Mouse (Mus musculus) hindbrain, embryonic 15.5 days (tissue): ENCODE measurements around the gene Ost4. TPM values are rescaled to one million over a fixed set of nuclear protein-coding genes. Genes with fewer than 3 reads are reported as not detected.
A peak's percentile ranks its signal among the peaks of the same experiment; 100 is the strongest.

Experiments
- ATAC-seq: fragments of 200-750 bp; cut with Nextera tagmentation; 2 replicates; pipeline ENCODE4 v1.8.0; 2017; ENCODE audit warnings: low read depth, moderate number of reproducible peaks, moderate TSS enrichment; ENCODE audit not compliant: low FRiP score
- H3K27ac ChIP-seq: fragments of 300-500 bp; sonication (generic); replicated peaks from 2 replicates; pipeline ENCODE4 v1.5.1; 2015; ENCODE audit warnings: mild to moderate bottlenecking, inconsistent platforms
- H3K27me3 ChIP-seq: fragments of 300-500 bp; sonication (generic); 2 replicates; pipeline ENCODE4 v1.6.1; 2015; ENCODE audit warnings: control low read depth, inconsistent platforms
- H3K36me3 ChIP-seq: fragments of 300-500 bp; sonication (generic); 2 replicates; pipeline ENCODE4 v1.6.1; 2015; ENCODE audit warnings: control low read depth, inconsistent platforms
- H3K4me1 ChIP-seq: fragments of 300-500 bp; sonication (generic); replicated peaks from 2 replicates; pipeline ENCODE4 v1.6.1; 2015; ENCODE audit warnings: control low read depth, inconsistent platforms
- H3K4me2 ChIP-seq: fragments of 300-500 bp; sonication (generic); 2 replicates; pipeline ENCODE4 v1.6.1; 2015; ENCODE audit warnings: moderate library complexity, mild to moderate bottlenecking, inconsistent platforms
- H3K4me3 ChIP-seq: fragments of 300-500 bp; sonication (generic); 2 replicates; pipeline ENCODE4 v1.5.1; 2015; ENCODE audit warnings: mild to moderate bottlenecking, inconsistent platforms
- H3K9ac ChIP-seq: fragments of 300-500 bp; sonication (generic); 2 replicates; pipeline ENCODE4 v1.6.1; 2015; ENCODE audit warnings: inconsistent platforms
- H3K9me3 ChIP-seq: fragments of 300-500 bp; sonication (generic); 2 replicates; pipeline ENCODE4 v1.6.1; 2016; ENCODE audit warnings: control low read depth, inconsistent platforms
- WGBS: fragments of 180-500 bp; shearing (Covaris S2); methylation state at CpG from one replicate; pipeline ENCODE4 v1.1.7; 2015; 5-methylcytosine and 5-hydroxymethylcytosine counted together
- polyA plus RNA-seq: library from polyadenylated mRNA; unstranded; fragments of >200 nt; fragmentation: Nextera tagmentation; extraction: Ambion mirVana; gene quantifications from 2 replicates; pipeline ENCODE4 v1.2.1, GENCODE M21; 2015

Gene Ost4
- polyA plus RNA-seq, 1 experiment from 2014 or later, result 242 TPM

- Histone ChIP-seq H3K27ac (peak overlapping the region; percentile 59; the same call in 1 of the 2 replicates), H3K4me3 (peak overlapping the region; percentile 11; the same call in 1 of the 2 replicates), H3K9me3 (no peaks in the 10 kb centered on the region)
Measured at GRCm38 (mm10) chr5:30914101-30914635, 6.6 kb upstream of the Ost4 start.

GRCm38 (mm10) chr5:30913060-30913841 lies 5.7 kb upstream of the Ost4 start, which contains the start of gene Emilin1:
Gene Emilin1, plus strand, starts transcription at chr5:30913402.
- Histone ChIP-seq H3K36me3 (no peaks in the 10 kb centered on the region), H3K27me3 (no peaks in the 10 kb centered on the region), H3K9me3 (no peaks in the 10 kb centered on the region), H3K4me3 (peak within 1 kb of the TSS; percentile 11), H3K9ac (no peak within 1 kb of the TSS), H3K4me2 (peak within 1 kb of the TSS; percentile 38), H3K27ac (peak within 1 kb of the TSS; percentile 59), H3K4me1 (peaks cover 28% of the 10 kb centered on the region)
- WGBS, result 31% methylated on average over 12 of the region's 13 CpGs
- ATAC-seq, result no peak

More at GRCm38 (mm10) chr5:30914101-30914635, 6.6 kb upstream of the Ost4 start:
- no peaks in the 10 kb centered on the region for H3K27me3 ChIP-seq
- 82% methylated on average over 7 of the region's 7 CpGs for WGBS
- peaks cover 24% of the 10 kb centered on the region for H3K4me1 ChIP-seq
- H3K9ac ChIP-seq, result no peak overlapping the region
- no peaks in the 10 kb centered on the region for H3K36me3 ChIP-seq
- H3K4me2 ChIP-seq, result peak overlapping the region; percentile 38
- no peak for ATAC-seq

GRCm38 (mm10) chr5:30912156-30912555 lies 4.6 kb upstream of the Ost4 start:
- no peak overlapping the region for H3K4me3 ChIP-seq
- peak overlapping the region; percentile 59; the same call in 1 of the 2 replicates for H3K27ac ChIP-seq
- H3K4me2 ChIP-seq, result no peak overlapping the region
- H3K9me3 ChIP-seq, result no peaks in the 10 kb centered on the region
- no peaks in the 10 kb centered on the region for H3K27me3 ChIP-seq
- 50% methylated on average over 5 of the region's 5 CpGs for WGBS
- H3K9ac ChIP-seq, result no peak overlapping the region
- H3K36me3 ChIP-seq, result no peaks in the 10 kb centered on the region
- no peak for ATAC-seq
- H3K4me1 ChIP-seq, result peaks cover 32% of the 10 kb centered on the region

- no peak for ATAC-seq
- Histone ChIP-seq H3K4me2 (no peak overlapping the region), H3K9me3 (no peaks in the 10 kb centered on the region), H3K36me3 (peaks cover 1% of the 10 kb centered on the region; the same call in 1 of the 2 replicates), H3K4me3 (no peak overlapping the region), H3K9ac (no peak overlapping the region), H3K27ac (no peak overlapping the region), H3K27me3 (no peaks in the 10 kb centered on the region), H3K4me1 (peaks cover 41% of the 10 kb centered on the region)
Measured at GRCm38 (mm10) chr5:30910481-30910880, 2.9 kb upstream of the Ost4 start.

GRCm38 (mm10) chr5:30909863-30910262 lies 2.3 kb upstream of the Ost4 start:
- 86% methylated on average over 7 of the region's 7 CpGs for WGBS

GRCm38 (mm10) chr5:30909300-30909659 lies 1.7 kb upstream of the Ost4 start:
- H3K9ac ChIP-seq, result no peak overlapping the region
- H3K4me2 ChIP-seq, result no peak overlapping the region
- H3K27me3 ChIP-seq, result no peaks in the 10 kb centered on the region
- H3K4me3 ChIP-seq, result no peak overlapping the region
- no peak for ATAC-seq
- 64% methylated on average over 7 of the region's 7 CpGs for WGBS
- no peak overlapping the region for H3K27ac ChIP-seq
- peaks cover 47% of the 10 kb centered on the region for H3K4me1 ChIP-seq
- H3K9me3 ChIP-seq, result no peaks in the 10 kb centered on the region
- peaks cover 12% of the 10 kb centered on the region for H3K36me3 ChIP-seq

More at GRCm38 (mm10) chr5:30909863-30910262, 2.3 kb upstream of the Ost4 start:
- H3K4me3 ChIP-seq, result no peak overlapping the region
- H3K4me2 ChIP-seq, result no peak overlapping the region
- H3K9me3 ChIP-seq, result no peaks in the 10 kb centered on the region
- no peak overlapping the region for H3K9ac ChIP-seq
- peaks cover 44% of the 10 kb centered on the region for H3K4me1 ChIP-seq
- peaks cover 6% of the 10 kb centered on the region for H3K36me3 ChIP-seq
- no peak overlapping the region for H3K27ac ChIP-seq
- no peaks in the 10 kb centered on the region for H3K27me3 ChIP-seq
- no peak for ATAC-seq

- H3K4me3 ChIP-seq, result peak overlapping the region; percentile 80
- peaks cover 47% of the 10 kb centered on the region for H3K4me1 ChIP-seq
- no peaks in the 10 kb centered on the region for H3K27me3 ChIP-seq
- H3K36me3 ChIP-seq, result peaks cover 16% of the 10 kb centered on the region
- no peak overlapping the region for H3K27ac ChIP-seq
- WGBS, result 55% methylated on average over 13 of the region's 13 CpGs
- no peaks in the 10 kb centered on the region for H3K9me3 ChIP-seq
- H3K4me2 ChIP-seq, result peak overlapping the region; percentile 99
- H3K9ac ChIP-seq, result peak overlapping the region; percentile 78
- ATAC-seq, result 0 out of 2 replicates have a peak, but pooled peaks have one; percentile 2
Measured at GRCm38 (mm10) chr5:30908426-30909299, 1.1 kb upstream of the Ost4 start.

- Histone ChIP-seq H3K4me3 (no peak overlapping the region), H3K36me3 (peaks cover 42% of the 10 kb centered on the region), H3K27me3 (no peaks in the 10 kb centered on the region), H3K4me2 (no peak overlapping the region), H3K27ac (no peak overlapping the region), H3K4me1 (peaks cover 23% of the 10 kb centered on the region), H3K9me3 (no peaks in the 10 kb centered on the region), H3K9ac (no peak overlapping the region)
- 94% methylated on average over 5 of the region's 5 CpGs for WGBS
- ATAC-seq, result no peak
Measured at GRCm38 (mm10) chr5:30901860-30902259, 5.7 kb downstream of the Ost4 start.

- Histone ChIP-seq H3K9ac (peak overlapping the region; percentile 84; the same call in 1 of the 2 replicates), H3K27me3 (no peaks in the 10 kb centered on the region), H3K9me3 (no peaks in the 10 kb centered on the region), H3K4me3 (peak overlapping the region; percentile 65), H3K4me1 (peaks cover 22% of the 10 kb centered on the region), H3K27ac (peak overlapping the region; percentile 98; the same call in 1 of the 2 replicates), H3K4me2 (peak overlapping the region; percentile 65), H3K36me3 (peaks cover 45% of the 10 kb centered on the region)
- 86% methylated on average over 7 of the region's 7 CpGs for WGBS
- ATAC-seq, result no peak
Measured at GRCm38 (mm10) chr5:30890375-30890774, 17.2 kb downstream of the Ost4 start.

- Histone ChIP-seq H3K4me1 (peaks cover 22% of the 10 kb centered on the region), H3K36me3 (peaks cover 34% of the 10 kb centered on the region), H3K27me3 (no peaks in the 10 kb centered on the region), H3K9ac (peak overlapping the region; percentile 84), H3K9me3 (no peaks in the 10 kb centered on the region), H3K27ac (peak overlapping the region; percentile 98), H3K4me2 (peak overlapping the region; percentile 65), H3K4me3 (peak overlapping the region; percentile 65)
- under 1% methylated on average over 41 of the region's 42 CpGs for WGBS
- ATAC-seq, result peak; percentile 16
Measured at GRCm38 (mm10) chr5:30889088-30889754, 18.4 kb downstream of the Ost4 start.

- Histone ChIP-seq H3K9me3 (no peaks in the 10 kb centered on the region), H3K4me1 (peaks cover 22% of the 10 kb centered on the region), H3K4me2 (peak within 1 kb of the TSS; percentile 65), H3K9ac (peak within 1 kb of the TSS; percentile 84), H3K4me3 (peak within 1 kb of the TSS; percentile 65), H3K36me3 (peaks cover 26% of the 10 kb centered on the region), H3K27me3 (no peaks in the 10 kb centered on the region), H3K27ac (peak within 1 kb of the TSS; percentile 98)
- WGBS, result under 1% methylated on average over 41 of the region's 42 CpGs
- ATAC-seq, result peak; percentile 93
Measured at GRCm38 (mm10) chr5:30888337-30889087, 19.1 kb downstream of the Ost4 start, which contains the start of gene Agbl5. Gene Agbl5, plus strand, starts transcription at chr5:30888694.
